ENCODE assay signal across 10 mouse cellular contexts in genomic region chr3:115709118-115709574, GRCm38 (mm10). TPM values are rescaled to one million over a fixed set of nuclear protein-coding genes. Genes with fewer than 3 reads are reported as not detected.
DNase-seq lines count a peak whose midpoint lies in the region; ATAC-seq and TF ChIP-seq lines count a peak whose summit lies in the region.
"Had no signal": no experiment of that assay in that cellular context is flagged by ENCODE, and none has a peak within 500 bp of the region (broad histone marks: within the 10 kb centered on the region; RNA-seq: fewer than 3 reads in every experiment).

No protein-coding gene starts in this region.

- ATAC-seq in hindbrain, postnatal 0 days: no peak
- no peak for ATAC-seq in hindbrain, embryonic 11.5 days (ENCODE audit: low FRiP score)
- ATAC-seq in lung, postnatal 0 days: peak; percentile 83
- no peak for ATAC-seq in midbrain, embryonic 13.5 days
- ATAC-seq: inflammation-experienced regulatory T-cells, adult 6 months had no signal

- peak; percentile 99 for TF ChIP-seq EP300 in lung, postnatal 0 days (IDR thresholded peaks at IDR 0.05)

- H3K9me3 ChIP-seq in hindbrain, postnatal 0 days (ENCODE audit: low read length): no peaks in the 10 kb centered on the region
- no peaks in the 10 kb centered on the region for H3K9me3 ChIP-seq in hindbrain, embryonic 11.5 days (ENCODE audit: control insufficient read depth, low read length)
- no peaks in the 10 kb centered on the region for H3K9me3 ChIP-seq in lung, postnatal 0 days (ENCODE audit: low read length)
- no peaks in the 10 kb centered on the region for H3K9me3 ChIP-seq in midbrain, embryonic 13.5 days

- H3K4me1 ChIP-seq in hindbrain, postnatal 0 days (ENCODE audit: insufficient read depth, low read length): peaks cover 3% of the 10 kb centered on the region; the same call in 1 of the 2 replicates
- H3K4me1 ChIP-seq in hindbrain, embryonic 11.5 days (replicated peaks; ENCODE audit: control insufficient read depth, insufficient read depth, low read length): 0 out of 2 replicates have a peak, but pooled peaks cover 2% of the 10 kb centered on the region
- H3K4me1 ChIP-seq in lung, postnatal 0 days (ENCODE audit: insufficient read depth, low read depth, low read length): no peaks in the 10 kb centered on the region
- peaks cover 13% of the 10 kb centered on the region for H3K4me1 ChIP-seq in midbrain, embryonic 13.5 days (replicated peaks)

- peak overlapping the region; percentile 18; the same call in 1 of the 2 replicates for H3K4me2 ChIP-seq in hindbrain, postnatal 0 days (ENCODE audit: low read depth, low read length)
- no peak overlapping the region for H3K4me2 ChIP-seq in hindbrain, embryonic 11.5 days (replicated peaks; ENCODE audit: low read depth, low read length)
- peak overlapping the region; percentile 3; the same call in 1 of the 2 replicates for H3K4me2 ChIP-seq in lung, postnatal 0 days (replicated peaks; ENCODE audit: low read depth, low read length)
- no peak overlapping the region for H3K4me2 ChIP-seq in midbrain, embryonic 13.5 days (replicated peaks)

- TF ChIP-seq CTCF in hindbrain, postnatal 0 days (IDR thresholded peaks at IDR 0.05; ENCODE audit: low read depth): no peak
- no peak for TF ChIP-seq CTCF in lung, postnatal 0 days (IDR thresholded peaks at IDR 0.05)

- H3K36me3 ChIP-seq in hindbrain, postnatal 0 days (ENCODE audit: insufficient read depth, low read length): no peaks in the 10 kb centered on the region
- no peaks in the 10 kb centered on the region for H3K36me3 ChIP-seq in hindbrain, embryonic 11.5 days (ENCODE audit: control insufficient read depth, insufficient read depth, low read length)
- H3K36me3 ChIP-seq in lung, postnatal 0 days (ENCODE audit: insufficient read depth, low read length): peaks cover 6% of the 10 kb centered on the region; the same call in 1 of the 2 replicates
- 0 out of 2 replicates have a peak, but pooled peaks cover 6% of the 10 kb centered on the region for H3K36me3 ChIP-seq in midbrain, embryonic 13.5 days

- H3K9ac ChIP-seq in hindbrain, postnatal 0 days (replicated peaks; ENCODE audit: low read length): no peak overlapping the region
- H3K9ac ChIP-seq in hindbrain, embryonic 11.5 days (ENCODE audit: low read depth, low read length): no peak overlapping the region
- H3K9ac ChIP-seq in lung, postnatal 0 days (replicated peaks; ENCODE audit: low read depth): no peak overlapping the region
- H3K9ac ChIP-seq in midbrain, embryonic 13.5 days (replicated peaks): no peak overlapping the region

- 79% methylated on average over 6 of the region's 6 CpGs for WGBS in hindbrain, postnatal 0 days
- 76% methylated on average over 6 of the region's 6 CpGs for WGBS in hindbrain, embryonic 11.5 days
- WGBS in lung, postnatal 0 days: 51% methylated on average over 6 of the region's 6 CpGs
- 91% methylated on average over 6 of the region's 6 CpGs for WGBS in midbrain, embryonic 13.5 days

- no peak for DNase-seq in hindbrain, postnatal 0 days (ENCODE audit: low spot score)
- DNase-seq in hindbrain, embryonic 11.5 days (ENCODE audit: low spot score): no peak
- peak; percentile 83 for DNase-seq in heart, adult 8-10 months (ENCODE audit: low spot score)
- peak; percentile 81 for DNase-seq in kidney, adult 9 months
- peak; percentile 78 for DNase-seq in lung, postnatal 0 days (ENCODE audit: low spot score)
- no peak for DNase-seq in frontal cortex, postnatal 14 days (ENCODE audit: low spot score in 2 of 2)
- DNase-seq in ovary, adult 18-20 months (ENCODE audit: low spot score): no peak

- H3K4me3 ChIP-seq in hindbrain, postnatal 0 days (ENCODE audit: low read length): no peak overlapping the region
- no peak overlapping the region for H3K4me3 ChIP-seq in hindbrain, embryonic 11.5 days (ENCODE audit: low read depth, low read length)
- H3K4me3 ChIP-seq in lung, postnatal 0 days (ENCODE audit: low read depth, low read length): no peak overlapping the region
- H3K4me3 ChIP-seq in midbrain, embryonic 13.5 days (replicated peaks): no peak overlapping the region

- H3K27ac ChIP-seq in hindbrain, postnatal 0 days: no peak overlapping the region
- H3K27ac ChIP-seq in hindbrain, embryonic 11.5 days (ENCODE audit: low read depth, low read length): no peak overlapping the region
- peak overlapping the region; percentile 59 for H3K27ac ChIP-seq in lung, postnatal 0 days (ENCODE audit: low read length)
- H3K27ac ChIP-seq in midbrain, embryonic 13.5 days: no peak overlapping the region

- H3K27me3 ChIP-seq in hindbrain, postnatal 0 days (ENCODE audit: insufficient read depth, low read length): no peaks in the 10 kb centered on the region; the same call in 1 of the 2 replicates
- H3K27me3 ChIP-seq in hindbrain, embryonic 11.5 days (ENCODE audit: control insufficient read depth, insufficient read depth, low read length): 0 out of 2 replicates have a peak, but pooled peaks cover 1% of the 10 kb centered on the region
- H3K27me3 ChIP-seq in lung, postnatal 0 days (replicated peaks; ENCODE audit: insufficient read depth, low read length): no peaks in the 10 kb centered on the region
- H3K27me3 ChIP-seq in midbrain, embryonic 13.5 days: no peaks in the 10 kb centered on the region
- H3K27me3 ChIP-seq: CH12.LX had no signal

RNA-seq across cellular contexts. Expression of gene S1pr1, which starts 5.7 kb away (rescaled TPM):
- total RNA-seq in hindbrain, postnatal 0 days (2014; rRNA removed): 61.1 and 61.6 TPM in 2 replicates
- polyA plus RNA-seq in hindbrain, postnatal 0 days (2015; fragmentation: Nextera tagmentation; extraction: Ambion mirVana): 40.9 and 46.9 TPM in 2 replicates
- 13.8 and 14.1 TPM in 2 replicates for polyA plus RNA-seq in hindbrain, embryonic 11.5 days (2014; fragmentation: Nextera tagmentation; extraction: Ambion mirVana)
- total RNA-seq in heart, adult 8-10 months (2022): 10 to 100 TPM; 31.9 to 48.9 (median 41.9) TPM
- 93.0 and 100 TPM in 2 replicates for polyA plus RNA-seq in lung, postnatal 0 days (2015; fragmentation: Nextera tagmentation; extraction: Ambion mirVana)
- polyA plus RNA-seq in midbrain, embryonic 13.5 days (2015; fragmentation: Nextera tagmentation; extraction: Ambion mirVana): 25.0 and 30.5 TPM in 2 replicates

Comparison
In these comparisons a context has a peak if more than half of its experiments do, and no peak if none do; other contexts are left out.
1. H3K4me2 ChIP-seq: peak in hindbrain, postnatal 0 days (single experiment) and lung, postnatal 0 days (single experiment); none in hindbrain, embryonic 11.5 days (single experiment) and midbrain, embryonic 13.5 days (single experiment).
2. DNase-seq: peak in heart, adult 8-10 months (single experiment), kidney, adult 9 months (single experiment) and lung, postnatal 0 days (single experiment); none in hindbrain, postnatal 0 days (single experiment), hindbrain, embryonic 11.5 days (single experiment), frontal cortex, postnatal 14 days (0 of 2) and ovary, adult 18-20 months (single experiment).